Mouse (Mus musculus) spleen, adult 2 months (tissue): Measurements from ENCODE around the gene Whamm.

ENCODE experiments used
- CTCF ChIP-seq: fragments of 200-500 bp; IDR thresholded peaks from 2 replicates; pipeline ENCODE4 v1.5.1; 2011; ENCODE audit warnings: mild to moderate bottlenecking, inconsistent platforms; ENCODE audit not compliant: insufficient read depth, insufficient read length, insufficient replicate concordance; ENCODE audit errors: extremely low read depth
- POLR2A ChIP-seq: fragments of 200-500 bp; IDR thresholded peaks from 2 replicates; pipeline ENCODE4 v1.6.1; 2011; ENCODE audit warnings: low read depth, low read length, inconsistent platforms

DNA sequence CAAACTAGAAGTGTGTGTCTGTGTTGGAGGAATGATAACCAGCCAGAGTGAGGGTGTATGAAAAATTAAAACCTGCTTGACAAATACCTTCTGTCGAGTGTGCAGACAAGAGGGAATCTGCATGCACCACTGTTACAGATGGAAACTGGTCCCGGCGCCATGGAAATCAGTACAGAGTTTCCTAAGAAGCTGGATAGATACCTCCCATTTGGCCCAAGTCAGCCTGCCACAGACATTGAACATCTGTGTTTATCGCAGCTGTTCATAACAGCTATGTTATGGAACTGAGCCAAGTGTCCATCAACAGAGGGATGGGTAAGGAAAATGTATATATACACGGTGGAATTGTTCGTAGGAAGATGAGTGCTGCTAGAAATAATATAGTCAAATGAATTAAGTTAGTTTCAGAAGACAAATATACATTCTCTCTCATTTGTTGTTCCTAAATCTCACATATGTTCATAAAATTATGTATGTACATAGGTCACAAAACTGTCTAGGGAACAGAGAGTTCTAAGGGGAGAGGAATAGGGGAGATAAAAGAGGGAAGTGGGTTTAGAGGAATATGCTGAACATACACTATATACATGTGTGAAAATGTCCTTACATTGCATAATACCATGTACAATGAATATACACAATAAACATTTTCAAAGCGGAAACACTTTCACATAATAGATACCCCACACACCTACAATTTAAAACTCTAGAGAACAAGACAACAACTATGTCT, 13.6 kb upstream of the Whamm start:
- TF ChIP-seq CTCF (no peak), POLR2A (no peak)
